Mouse (Mus musculus) spleen, adult 2 months (tissue): ENCODE measurements around the gene Fam167b.

Experiments
- CTCF ChIP-seq: fragments of 200-500 bp; IDR thresholded peaks from 2 replicates; pipeline ENCODE4 v1.5.1; 2011; ENCODE audit warnings: mild to moderate bottlenecking, inconsistent platforms; ENCODE audit not compliant: insufficient read depth, insufficient read length, insufficient replicate concordance; ENCODE audit errors: extremely low read depth
- POLR2A ChIP-seq: fragments of 200-500 bp; IDR thresholded peaks from 2 replicates; pipeline ENCODE4 v1.6.1; 2011; ENCODE audit warnings: low read depth, low read length, inconsistent platforms

GRCm38 (mm10) chr4:129575171-129575844 lies 3.0 kb downstream of the Fam167b start:
- peak; percentile 12 for TF ChIP-seq POLR2A
- TF ChIP-seq CTCF = no peak
